Comparison of ENCODE assay signal across 24 mouse cellular contexts in genomic region chr2:134761029-134761428, GRCm38 (mm10). TPM values are rescaled to one million over a fixed set of nuclear protein-coding genes. Genes with fewer than 3 reads are reported as not detected.
DNase-seq lines count a peak whose midpoint lies in the region; ATAC-seq and TF ChIP-seq lines count a peak whose summit lies in the region.
"Had no signal": no experiment of that assay in that cellular context is flagged by ENCODE, and none has a peak within 500 bp of the region (broad histone marks: within the 10 kb centered on the region; RNA-seq: fewer than 3 reads in every experiment).

No protein-coding gene starts in this region.

- no peak overlapping the region for H3K4me3 ChIP-seq in forebrain, embryonic 14.5 days (ENCODE audit: low read depth, low read length)
- H3K4me3 ChIP-seq in forebrain, embryonic 15.5 days: no peak overlapping the region
- H3K4me3 ChIP-seq in midbrain, embryonic 14.5 days (replicated peaks; ENCODE audit: low read depth, low read length): no peak overlapping the region
- H3K4me3 ChIP-seq in midbrain, embryonic 10.5 days: no peak overlapping the region
- H3K4me3 ChIP-seq in myocyte: no peak overlapping the region
- H3K4me3 ChIP-seq: embryonic facial prominence, embryonic 13.5 days; embryonic facial prominence, embryonic 15.5 days; erythroblast, embryonic 14.5 days; forebrain, embryonic 10.5 days; forebrain, embryonic 12.5 days had no signal

- no peaks in the 10 kb centered on the region for H3K79me2 ChIP-seq in myocyte (ENCODE audit: control insufficient read depth, insufficient read depth)

- 78% methylated on average over 1 of the region's 1 CpGs for WGBS in forebrain, embryonic 14.5 days
- 78% methylated on average over 1 of the region's 1 CpGs for WGBS in forebrain, embryonic 15.5 days
- 82% methylated on average over 1 of the region's 1 CpGs for WGBS in midbrain, embryonic 14.5 days
- 91% methylated on average over 1 of the region's 1 CpGs for WGBS in midbrain, embryonic 10.5 days

- no peak for ATAC-seq in forebrain, embryonic 14.5 days
- ATAC-seq in forebrain, embryonic 15.5 days (replicated peaks): no peak
- no peak for ATAC-seq in midbrain, embryonic 14.5 days (ENCODE audit: low FRiP score, low TSS enrichment)
- no peak for ATAC-seq in CD4-positive, CD25-positive, alpha-beta regulatory T cell, adult 4 months
- ATAC-seq: forebrain, embryonic 16.5 days had no signal

- no peaks in the 10 kb centered on the region for H3K9me3 ChIP-seq in forebrain, embryonic 14.5 days (replicated peaks; ENCODE audit: control insufficient read depth, low read length)
- H3K9me3 ChIP-seq in forebrain, embryonic 15.5 days: no peaks in the 10 kb centered on the region
- no peaks in the 10 kb centered on the region for H3K9me3 ChIP-seq in midbrain, embryonic 14.5 days (ENCODE audit: control insufficient read depth, low read length)
- no peaks in the 10 kb centered on the region for H3K9me3 ChIP-seq in midbrain, embryonic 10.5 days (replicated peaks)
- H3K9me3 ChIP-seq: embryonic facial prominence, embryonic 13.5 days; embryonic facial prominence, embryonic 15.5 days; forebrain, embryonic 10.5 days; forebrain, embryonic 12.5 days; G1E had no signal

- H3ac ChIP-seq in myocyte (ENCODE audit: control insufficient read depth, insufficient read length): no peak overlapping the region

- no peak overlapping the region for H3K27ac ChIP-seq in forebrain, embryonic 14.5 days (ENCODE audit: low read depth, low read length)
- H3K27ac ChIP-seq in forebrain, embryonic 15.5 days (replicated peaks): no peak overlapping the region
- no peak overlapping the region for H3K27ac ChIP-seq in midbrain, embryonic 14.5 days (replicated peaks; ENCODE audit: low read depth, low read length)
- no peak overlapping the region for H3K27ac ChIP-seq in midbrain, embryonic 10.5 days (replicated peaks)
- H3K27ac ChIP-seq: embryonic facial prominence, embryonic 13.5 days; embryonic facial prominence, embryonic 15.5 days; forebrain, embryonic 10.5 days; forebrain, embryonic 12.5 days had no signal

- DNase-seq in forebrain, embryonic 14.5 days (ENCODE audit: low spot score): peak; percentile 20
- peak; percentile 32 for DNase-seq in midbrain, embryonic 14.5 days
- no peak for DNase-seq in midbrain, embryonic 10.5 days (ENCODE audit: low spot score)
- DNase-seq in adipocyte (ENCODE audit: low spot score): peak; percentile 63
- no peak for DNase-seq in heart, adult 8-10 months (ENCODE audit: low spot score)
- DNase-seq: adrenal gland, adult 2 months; adrenal gland, postnatal 25 days; cerebellum, adult 11 months; cerebellum, adult 18-20 months; cerebellum, adult 8-10 months; cerebellum, adult 9-11 months; cerebellum, postnatal 36 days; embryo, embryonic 11 days had no signal

- H3K4me2 ChIP-seq in forebrain, embryonic 14.5 days (ENCODE audit: low read length): no peak overlapping the region
- H3K4me2 ChIP-seq in forebrain, embryonic 15.5 days (replicated peaks): no peak overlapping the region
- no peak overlapping the region for H3K4me2 ChIP-seq in midbrain, embryonic 14.5 days (ENCODE audit: low read length)
- no peak overlapping the region for H3K4me2 ChIP-seq in myocyte (ENCODE audit: low read depth)
- H3K4me2 ChIP-seq: embryonic facial prominence, embryonic 13.5 days; embryonic facial prominence, embryonic 15.5 days; forebrain, embryonic 12.5 days had no signal

- no peak for TF ChIP-seq POLR2A in myocyte (IDR thresholded peaks at IDR 0.05; ENCODE audit: insufficient read length, low read depth)

- no peaks in the 10 kb centered on the region for H3K27me3 ChIP-seq in forebrain, embryonic 14.5 days (replicated peaks; ENCODE audit: control insufficient read depth, insufficient read depth, low read length)
- no peaks in the 10 kb centered on the region for H3K27me3 ChIP-seq in forebrain, embryonic 15.5 days
- no peaks in the 10 kb centered on the region for H3K27me3 ChIP-seq in midbrain, embryonic 14.5 days (ENCODE audit: control insufficient read depth, insufficient read depth, low read length)
- no peaks in the 10 kb centered on the region for H3K27me3 ChIP-seq in midbrain, embryonic 10.5 days (ENCODE audit: low read depth, poor library complexity, severe bottlenecking)
- no peaks in the 10 kb centered on the region for H3K27me3 ChIP-seq in myocyte (ENCODE audit: control insufficient read depth, insufficient read depth, insufficient read length)
- H3K27me3 ChIP-seq: CH12.LX; embryonic facial prominence, embryonic 13.5 days; embryonic facial prominence, embryonic 15.5 days; forebrain, embryonic 12.5 days had no signal

- H3K9ac ChIP-seq in forebrain, embryonic 14.5 days (ENCODE audit: low read length): no peak overlapping the region
- H3K9ac ChIP-seq in forebrain, embryonic 15.5 days (replicated peaks): no peak overlapping the region
- no peak overlapping the region for H3K9ac ChIP-seq in midbrain, embryonic 14.5 days (replicated peaks; ENCODE audit: low read length)
- H3K9ac ChIP-seq: embryonic facial prominence, embryonic 13.5 days; embryonic facial prominence, embryonic 15.5 days; forebrain, embryonic 12.5 days had no signal

- H3K4me1 ChIP-seq in forebrain, embryonic 14.5 days (ENCODE audit: control insufficient read depth, insufficient read depth, low read length): no peaks in the 10 kb centered on the region
- no peaks in the 10 kb centered on the region for H3K4me1 ChIP-seq in forebrain, embryonic 15.5 days
- no peaks in the 10 kb centered on the region for H3K4me1 ChIP-seq in midbrain, embryonic 14.5 days (ENCODE audit: control insufficient read depth, insufficient read depth, low read length)
- H3K4me1 ChIP-seq in midbrain, embryonic 10.5 days: no peaks in the 10 kb centered on the region
- H3K4me1 ChIP-seq: embryonic facial prominence, embryonic 13.5 days; embryonic facial prominence, embryonic 15.5 days; forebrain, embryonic 10.5 days; forebrain, embryonic 12.5 days had no signal

- H3K36me3 ChIP-seq in forebrain, embryonic 14.5 days (ENCODE audit: control insufficient read depth, insufficient read depth, low read length): no peaks in the 10 kb centered on the region
- H3K36me3 ChIP-seq in forebrain, embryonic 15.5 days: no peaks in the 10 kb centered on the region
- no peaks in the 10 kb centered on the region for H3K36me3 ChIP-seq in midbrain, embryonic 14.5 days (ENCODE audit: control insufficient read depth, insufficient read depth, low read length)
- no peaks in the 10 kb centered on the region for H3K36me3 ChIP-seq in midbrain, embryonic 10.5 days
- no peaks in the 10 kb centered on the region for H3K36me3 ChIP-seq in myocyte (ENCODE audit: control insufficient read depth, insufficient read depth)
- H3K36me3 ChIP-seq: embryonic facial prominence, embryonic 13.5 days; embryonic facial prominence, embryonic 15.5 days; forebrain, embryonic 10.5 days; forebrain, embryonic 12.5 days; G1E had no signal

TF ChIP-seq in myocyte, 11 proteins besides CTCF, POLR2A, EP300 and RAD21:
- TF ChIP-seq SRF (IDR thresholded peaks at IDR 0.05; ENCODE audit: control insufficient read depth, insufficient read length, low read depth) (no peak), CEBPB (IDR thresholded peaks at IDR 0.05; ENCODE audit: insufficient read depth, poor library complexity, severe bottlenecking) (0 out of 2 replicates have a peak, but pooled peaks have one; percentile 11), REST (IDR thresholded peaks at IDR 0.05; ENCODE audit: insufficient read depth, insufficient read length) (no peak)

RNA-seq across cellular contexts. Expression of gene Plcb1, which starts 24.8 kb away (rescaled TPM):
- polyA plus RNA-seq in forebrain, embryonic 14.5 days (2014; fragmentation: Nextera tagmentation; extraction: Ambion mirVana): 23.0 and 28.1 TPM in 2 replicates
- polyA plus RNA-seq in forebrain, embryonic 15.5 days (2015; fragmentation: Nextera tagmentation; extraction: Ambion mirVana): 45.8 and 50.4 TPM in 2 replicates
- 30.7 and 32.9 TPM in 2 replicates for polyA plus RNA-seq in midbrain, embryonic 14.5 days (2014; fragmentation: Nextera tagmentation; extraction: Ambion mirVana)
- 4.8 and 6.1 TPM in 2 replicates for polyA plus RNA-seq in midbrain, embryonic 10.5 days (2016; fragmentation: Nextera tagmentation; extraction: Ambion mirVana)
- polyA plus RNA-seq in myocyte (2012; fragmentation: generic; extraction: Trizol): 0.76 TPM
- 1 to 10 TPM; 3.8 to 4.4 (median 4.1) TPM for total RNA-seq in heart, adult 8-10 months (2022)
- not detected for polyA plus RNA-seq in CD4-positive, CD25-positive, alpha-beta regulatory T cell, adult 4 months (2017; shearing (Covaris generic))
- total RNA-seq: CH12.LX had no signal
- polyA plus RNA-seq: erythroblast, embryonic 14.5 days; G1E had no signal

Comparison
In these comparisons a context has a peak if more than half of its experiments do, and no peak if none do; other contexts are left out.
1. DNase-seq: peak in forebrain, embryonic 14.5 days (single experiment), midbrain, embryonic 14.5 days (single experiment) and adipocyte (single experiment); none in midbrain, embryonic 10.5 days (single experiment) and heart, adult 8-10 months (single experiment).